Mouse (Mus musculus): ENCODE results near the gene Pclo.

DNA sequence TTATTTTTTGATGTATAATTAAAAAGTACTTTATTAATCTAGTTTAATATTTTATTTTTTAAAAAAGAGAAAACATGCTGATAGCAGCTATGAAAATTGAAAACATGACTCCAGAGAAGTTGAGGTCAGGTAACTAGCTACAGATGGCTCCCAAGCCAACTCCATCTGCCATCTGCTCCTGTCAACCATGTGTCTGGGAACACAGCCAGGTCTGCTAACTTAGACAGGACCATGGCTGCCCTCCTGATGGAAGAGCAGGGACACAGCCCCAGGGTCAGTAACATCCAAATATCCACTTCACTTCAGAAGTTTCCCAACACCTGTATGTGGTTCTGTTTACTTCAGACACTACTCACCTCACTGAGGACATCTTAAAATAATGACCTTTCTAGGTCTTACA, 236.2 kb downstream of the Pclo start:
- TF ChIP-seq CTCF (IDR thresholded peaks at IDR 0.05; ENCODE audit: borderline replicate concordance, insufficient read depth, low read depth, low read length) (no peak; the same call in 1 of the 2 replicates), POLR2A (IDR thresholded peaks at IDR 0.05; ENCODE audit: borderline replicate concordance, insufficient read depth, low read length) (no peak)
